In genomic region chr7:139390380-139390779, GRCm38 (mm10) we compare ENCODE assay signal across 7 mouse cellular contexts. TPM values are rescaled to one million over a fixed set of nuclear protein-coding genes. Genes with fewer than 3 reads are reported as not detected.
A peak's percentile ranks its signal among the peaks of the same experiment; 100 is the strongest.
DNase-seq lines count a peak whose midpoint lies in the region; ATAC-seq lines count a peak whose summit lies in the region.

No protein-coding gene starts in this region.

- WGBS in forebrain, embryonic 16.5 days = 75% methylated on average over 3 of the region's 3 CpGs
- 78% methylated on average over 3 of the region's 3 CpGs for WGBS in liver, embryonic 15.5 days (ENCODE audit: insufficient replicate concordance)
- 74% methylated on average over 3 of the region's 3 CpGs for WGBS in stomach, embryonic 16.5 days

- ATAC-seq in forebrain, embryonic 16.5 days = no peak
- no peak for ATAC-seq in liver, embryonic 15.5 days (ENCODE audit: insufficient read depth)
- ATAC-seq in stomach, embryonic 16.5 days (ENCODE audit: insufficient read depth, low FRiP score) = no peak

- H3K4me1 ChIP-seq in forebrain, embryonic 16.5 days (replicated peaks; ENCODE audit: control insufficient read depth, insufficient read depth, low read length) = peaks cover 18% of the 10 kb centered on the region
- peaks cover 27% of the 10 kb centered on the region for H3K4me1 ChIP-seq in liver, embryonic 15.5 days (replicated peaks)
- peaks cover 57% of the 10 kb centered on the region for H3K4me1 ChIP-seq in stomach, embryonic 16.5 days (ENCODE audit: control insufficient read depth, insufficient read depth, low read length)

- DNase-seq in lung, adult 18-20 months = peak; percentile 46 to 57
- no peak for DNase-seq in lung, postnatal 25 days (ENCODE audit: low spot score)
- DNase-seq in cerebellum, adult 9-10 months = peak; percentile 87
- DNase-seq in layer of hippocampus, postnatal 36 days = no peak

- no peak overlapping the region for H3K27ac ChIP-seq in forebrain, embryonic 16.5 days (ENCODE audit: low read length)
- H3K27ac ChIP-seq in liver, embryonic 15.5 days (replicated peaks) = no peak overlapping the region
- H3K27ac ChIP-seq in stomach, embryonic 16.5 days (ENCODE audit: low read length) = peak overlapping the region; percentile 13

- H3K4me2 ChIP-seq in forebrain, embryonic 16.5 days (ENCODE audit: low read length) = 0 out of 2 replicates have a peak overlapping the region, but pooled peaks have one; percentile 3
- H3K4me2 ChIP-seq in liver, embryonic 15.5 days = peak overlapping the region; percentile 97; the same call in 1 of the 2 replicates
- H3K4me2 ChIP-seq in stomach, embryonic 16.5 days (ENCODE audit: low read depth, low read length) = peak overlapping the region; percentile 70

- H3K4me3 ChIP-seq in forebrain, embryonic 16.5 days (replicated peaks; ENCODE audit: low read length) = no peak overlapping the region
- H3K4me3 ChIP-seq in liver, embryonic 15.5 days (replicated peaks) = no peak overlapping the region
- peak overlapping the region; percentile 87 for H3K4me3 ChIP-seq in stomach, embryonic 16.5 days (replicated peaks; ENCODE audit: low read length)

- H3K36me3 ChIP-seq in forebrain, embryonic 16.5 days (ENCODE audit: control insufficient read depth, insufficient read depth) = no peaks in the 10 kb centered on the region
- no peaks in the 10 kb centered on the region for H3K36me3 ChIP-seq in liver, embryonic 15.5 days (replicated peaks)
- no peaks in the 10 kb centered on the region for H3K36me3 ChIP-seq in stomach, embryonic 16.5 days (ENCODE audit: control insufficient read depth, insufficient read depth, low read length)

- H3K9me3 ChIP-seq in forebrain, embryonic 16.5 days (ENCODE audit: control insufficient read depth, low read length) = no peaks in the 10 kb centered on the region
- no peaks in the 10 kb centered on the region for H3K9me3 ChIP-seq in liver, embryonic 15.5 days (replicated peaks)
- H3K9me3 ChIP-seq in stomach, embryonic 16.5 days (replicated peaks; ENCODE audit: control insufficient read depth, low read length) = no peaks in the 10 kb centered on the region

- H3K9ac ChIP-seq in forebrain, embryonic 16.5 days (replicated peaks; ENCODE audit: low read depth, low read length) = no peak overlapping the region
- H3K9ac ChIP-seq in liver, embryonic 15.5 days = no peak overlapping the region
- H3K9ac ChIP-seq in stomach, embryonic 16.5 days (ENCODE audit: low read length) = peak overlapping the region; percentile 99

- H3K27me3 ChIP-seq in forebrain, embryonic 16.5 days (replicated peaks; ENCODE audit: control insufficient read depth, insufficient read depth, low read length) = no peaks in the 10 kb centered on the region
- H3K27me3 ChIP-seq in liver, embryonic 15.5 days = peaks cover 10% of the 10 kb centered on the region
- H3K27me3 ChIP-seq in stomach, embryonic 16.5 days (ENCODE audit: control insufficient read depth, insufficient read depth, low read length) = no peaks in the 10 kb centered on the region

RNA-seq across cellular contexts. Expression of gene Inpp5a, which starts 1.5 kb away (rescaled TPM):
- 9.3 and 11.2 TPM in 2 replicates for polyA plus RNA-seq in forebrain, embryonic 16.5 days (2015; fragmentation: Nextera tagmentation; extraction: Ambion mirVana)
- 4.1 and 5.0 TPM in 2 replicates for polyA plus RNA-seq in liver, embryonic 15.5 days (2015; fragmentation: Nextera tagmentation; extraction: Ambion mirVana)
- polyA plus RNA-seq in stomach, embryonic 16.5 days (2015; fragmentation: Nextera tagmentation; extraction: Ambion mirVana) = 20.0 and 21.3 TPM in 2 replicates
- 10 to 100 TPM; 38.7 to 42.9 TPM for total RNA-seq in layer of hippocampus, postnatal 36 days (2021)

Comparison
In these comparisons a context has a peak if more than half of its experiments do, and no peak if none do; other contexts are left out.
1. DNase-seq: peak in lung, adult 18-20 months (2 of 2) and cerebellum, adult 9-10 months (single experiment); none in lung, postnatal 25 days (single experiment) and layer of hippocampus, postnatal 36 days (0 of 2).
2. H3K4me2 ChIP-seq: peak in every context shown above with its lines; median percentile 97 in liver, embryonic 15.5 days; 70 in stomach, embryonic 16.5 days; 3 in forebrain, embryonic 16.5 days.